Mouse (Mus musculus) midbrain, embryonic 12.5 days (tissue): ENCODE data around the gene Hira. TPM values are rescaled to one million over a fixed set of nuclear protein-coding genes. Genes with fewer than 3 reads are reported as not detected.
"Not testable (repeated sequence)": the region's sequence is repeated elsewhere in the genome, so short reads cannot be mapped to it uniquely, and the experiment has no call there.

Experiments used
- ATAC-seq: fragments of 200-750 bp; cut with Nextera tagmentation; 2 replicates; pipeline ENCODE4 v1.8.0; 2017; ENCODE audit warnings: low read depth, moderate TSS enrichment, moderate library complexity; ENCODE audit not compliant: low FRiP score
- H3K27ac ChIP-seq: fragments of 300-500 bp; sonication (generic); replicated peaks from 2 replicates; pipeline ENCODE4 v1.5.1; 2016; ENCODE audit warnings: mild to moderate bottlenecking
- H3K27me3 ChIP-seq: fragments of 300-500 bp; sonication (generic); 2 replicates; pipeline ENCODE4 v1.6.1; 2016; ENCODE audit warnings: mild to moderate bottlenecking
- H3K36me3 ChIP-seq: fragments of 300-500 bp; sonication (generic); 2 replicates; pipeline ENCODE4 v1.6.1; 2016
- H3K4me1 ChIP-seq: fragments of 300-500 bp; sonication (generic); 2 replicates; pipeline ENCODE4 v1.6.1; 2016
- H3K4me2 ChIP-seq: fragments of 300-500 bp; sonication (generic); replicated peaks from 2 replicates; pipeline ENCODE4 v1.6.1; 2016; ENCODE audit warnings: mild to moderate bottlenecking, moderate library complexity
- H3K4me3 ChIP-seq: fragments of 300-500 bp; sonication (generic); 2 replicates; pipeline ENCODE4 v1.5.1; 2016; ENCODE audit warnings: mild to moderate bottlenecking
- H3K9ac ChIP-seq: fragments of 300-500 bp; sonication (generic); replicated peaks from 2 replicates; pipeline ENCODE4 v1.6.1; 2016; ENCODE audit warnings: mild to moderate bottlenecking, moderate library complexity
- H3K9me3 ChIP-seq: fragments of 300-500 bp; sonication (generic); 2 replicates; pipeline ENCODE4 v1.6.1; 2016; ENCODE audit warnings: mild to moderate bottlenecking
- WGBS: fragments of 180-500 bp; shearing (Covaris S2); methylation state at CpG from one replicate; pipeline ENCODE4 v1.1.7; 2016; 5-methylcytosine and 5-hydroxymethylcytosine counted together
- polyA plus RNA-seq: library from polyadenylated mRNA; unstranded; fragments of >200 nt; fragmentation: Nextera tagmentation; extraction: Ambion mirVana; gene quantifications from 2 replicates; pipeline ENCODE4 v1.2.1, GENCODE M21; 2016

Hira gene
- polyA plus RNA-seq, 1 experiment from 2014 or later: 27.6 TPM

DNA sequence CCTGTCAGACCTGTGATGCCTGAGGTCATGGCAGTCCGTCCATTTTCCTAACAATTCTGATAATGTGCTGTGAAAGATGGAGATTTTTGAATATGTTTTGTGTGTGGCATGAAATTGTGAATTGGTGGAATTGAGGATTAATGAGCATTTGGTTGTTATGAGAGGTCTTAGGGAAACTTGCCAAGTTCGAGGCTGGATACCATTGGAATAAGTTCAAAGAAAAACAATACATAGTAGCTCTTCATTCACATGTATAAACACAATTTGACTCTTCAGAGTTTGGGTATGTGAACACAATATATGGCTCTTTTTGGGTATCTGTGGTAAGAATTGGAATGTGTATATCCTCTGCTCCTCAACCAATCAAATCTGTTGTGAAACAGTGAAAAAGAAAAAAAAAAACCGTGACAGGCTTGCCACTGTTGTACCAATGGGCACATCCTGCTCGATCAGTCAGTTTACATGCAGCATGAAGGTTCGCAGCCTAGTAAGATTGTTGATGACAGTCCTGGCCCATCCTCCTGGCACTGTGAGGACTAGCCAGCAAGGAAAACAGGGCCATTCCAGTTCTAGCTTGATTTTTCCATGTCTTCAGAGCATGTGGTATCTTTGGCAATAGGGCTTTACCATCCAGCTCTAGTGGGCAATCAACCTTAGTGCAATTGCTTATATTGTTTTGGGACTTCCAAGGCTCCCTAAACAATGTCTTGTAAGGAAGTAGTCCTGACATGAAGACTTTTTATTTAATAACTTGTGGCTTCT is 61.7 kb downstream of the Hira start:
- Histone ChIP-seq H3K9me3 (no peaks in the 10 kb centered on the region), H3K4me2 (no peak overlapping the region), H3K9ac (no peak overlapping the region), H3K36me3 (peaks cover 53% of the 10 kb centered on the region), H3K27ac (no peak overlapping the region), H3K27me3 (no peaks in the 10 kb centered on the region), H3K4me1 (no peaks in the 10 kb centered on the region), H3K4me3 (no peak overlapping the region)
- ATAC-seq: no peak
- 87% methylated on average over 5 of the region's 5 CpGs for WGBS

DNA sequence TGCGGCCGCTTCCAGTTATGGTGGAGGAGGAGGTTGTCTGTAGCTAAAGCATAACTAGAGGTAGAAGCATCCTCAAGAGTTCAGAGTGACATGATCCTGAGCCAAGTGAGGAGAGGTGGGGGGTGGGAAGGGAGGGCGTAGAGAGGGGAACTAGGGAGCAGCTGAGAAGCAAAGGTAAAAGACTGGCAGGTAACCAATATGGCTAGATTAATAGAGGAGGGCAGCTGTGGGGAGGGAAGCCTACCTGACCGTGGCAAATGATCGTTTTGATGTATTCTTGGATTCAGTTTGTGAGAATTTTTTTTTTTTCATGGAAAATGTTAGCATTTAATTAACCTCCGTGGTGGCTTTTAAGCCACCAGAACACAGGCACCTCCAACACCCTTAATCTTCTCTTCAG is 67.1 kb downstream of the Hira start:
- H3K36me3 ChIP-seq: peaks cover 52% of the 10 kb centered on the region

DNA sequence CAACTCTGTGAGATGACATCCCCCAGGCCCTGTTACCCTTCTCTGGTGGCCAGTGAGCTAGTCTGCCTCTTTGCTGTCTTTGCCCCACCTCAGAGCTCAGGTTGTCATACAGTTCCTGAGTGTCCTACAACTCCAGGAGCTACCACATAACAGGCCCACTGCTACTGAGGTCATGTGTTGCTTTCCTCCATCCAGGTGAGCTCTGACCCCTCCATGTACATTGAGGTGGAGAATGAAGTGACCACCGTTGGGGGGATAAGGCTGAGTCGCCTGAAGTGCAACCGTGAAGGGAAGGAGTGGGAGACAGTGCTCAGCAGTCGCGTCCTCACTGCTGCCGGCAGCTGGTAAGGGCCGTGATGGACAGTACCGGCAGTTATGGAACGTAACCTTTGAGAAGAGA is 72.1 kb downstream of the Hira start:
- H3K9ac ChIP-seq: no peak overlapping the region
- H3K4me3 ChIP-seq: no peak overlapping the region
- no peak overlapping the region for H3K4me2 ChIP-seq
- ATAC-seq: no peak
- no peak overlapping the region for H3K27ac ChIP-seq
- H3K36me3 ChIP-seq: peaks cover 81% of the 10 kb centered on the region
- 97% methylated on average over 9 of the region's 9 CpGs for WGBS
- no peaks in the 10 kb centered on the region for H3K9me3 ChIP-seq
- H3K4me1 ChIP-seq: no peaks in the 10 kb centered on the region
- H3K27me3 ChIP-seq: no peaks in the 10 kb centered on the region

More for the DNA sequence above, 67.1 kb downstream of the Hira start:
- WGBS: 96% methylated on average over 6 of the region's 6 CpGs
- H3K4me3 ChIP-seq: no peak overlapping the region
- no peak overlapping the region for H3K4me2 ChIP-seq
- no peak for ATAC-seq
- H3K9me3 ChIP-seq: no peaks in the 10 kb centered on the region
- H3K9ac ChIP-seq: no peak overlapping the region
- H3K27me3 ChIP-seq: no peaks in the 10 kb centered on the region
- H3K4me1 ChIP-seq: no peaks in the 10 kb centered on the region
- no peak overlapping the region for H3K27ac ChIP-seq

DNA sequence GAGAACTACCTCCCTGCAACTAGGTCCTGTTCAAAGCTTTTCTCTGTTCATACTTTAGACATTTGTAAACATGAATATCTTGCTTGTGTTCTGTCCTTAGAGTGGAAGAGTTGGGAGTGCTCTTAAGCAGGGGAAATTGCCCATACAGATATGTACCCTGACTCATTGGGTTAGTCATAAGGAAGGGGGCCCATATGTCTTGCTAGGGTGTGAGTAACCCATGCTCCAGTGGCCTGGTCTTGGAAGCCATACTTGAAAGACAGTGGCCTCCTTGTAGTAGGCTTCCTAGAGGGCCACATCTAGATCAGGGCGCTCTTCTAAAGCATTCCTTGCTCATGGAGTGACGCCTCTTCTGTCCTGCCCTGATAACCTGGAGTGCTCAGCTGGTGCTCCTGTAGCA is 73.5 kb downstream of the Hira start:
- H3K27ac ChIP-seq: no peak overlapping the region
- WGBS: 96% methylated on average over 2 of the region's 2 CpGs
- no peak overlapping the region for H3K4me3 ChIP-seq
- no peak overlapping the region for H3K9ac ChIP-seq
- no peaks in the 10 kb centered on the region for H3K9me3 ChIP-seq
- no peaks in the 10 kb centered on the region for H3K4me1 ChIP-seq
- H3K27me3 ChIP-seq: no peaks in the 10 kb centered on the region
- no peak overlapping the region for H3K4me2 ChIP-seq
- ATAC-seq: no peak
- peaks cover 90% of the 10 kb centered on the region for H3K36me3 ChIP-seq

DNA sequence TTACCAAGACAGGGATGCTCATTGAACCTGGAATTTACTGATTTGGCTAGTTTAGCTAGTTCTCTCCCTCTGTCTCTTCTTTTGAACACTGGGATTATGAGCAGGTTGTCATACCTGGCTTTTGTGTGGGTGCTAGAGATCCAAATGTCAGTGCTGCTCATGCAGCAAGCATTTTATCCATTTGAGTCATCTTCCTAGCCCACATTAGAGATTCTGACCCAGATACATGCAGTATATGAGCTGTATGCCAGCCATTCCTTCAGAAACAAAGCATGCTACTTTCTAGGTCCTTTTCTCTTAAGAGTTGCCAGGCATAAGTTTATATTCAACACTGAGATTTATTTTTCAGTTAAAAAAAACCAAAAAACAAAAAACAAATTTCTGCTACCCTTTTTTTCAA is 76.0 kb downstream of the Hira start:
- Histone ChIP-seq H3K9ac (no peak overlapping the region), H3K27ac (no peak overlapping the region), H3K27me3 (no peaks in the 10 kb centered on the region), H3K36me3 (peaks cover 91% of the 10 kb centered on the region), H3K4me3 (no peak overlapping the region), H3K9me3 (no peaks in the 10 kb centered on the region), H3K4me2 (no peak overlapping the region), H3K4me1 (no peaks in the 10 kb centered on the region)
- no peak for ATAC-seq

DNA sequence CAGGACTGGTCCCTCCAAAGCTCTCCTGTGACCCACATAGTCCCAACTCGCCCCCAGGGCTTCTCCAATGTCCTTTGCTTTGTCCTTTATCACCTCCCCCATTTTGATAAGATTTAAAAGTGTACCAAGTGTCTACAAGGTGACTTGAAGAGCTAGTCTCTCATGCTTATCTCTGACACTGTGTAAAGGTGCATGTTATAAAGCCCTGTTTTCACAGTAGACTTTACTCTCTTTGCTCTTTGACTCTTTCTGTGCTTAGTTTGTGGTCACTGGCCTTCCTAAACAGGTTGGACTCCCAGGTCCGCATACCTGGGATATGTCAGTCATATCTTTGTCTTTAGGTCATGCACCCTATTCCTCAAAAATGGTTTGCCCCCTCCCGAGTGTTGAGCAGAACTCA is 78.2 kb downstream of the Hira start:
- H3K9ac ChIP-seq: no peak overlapping the region
- WGBS: 93% methylated on average over 3 of the region's 3 CpGs

DNA sequence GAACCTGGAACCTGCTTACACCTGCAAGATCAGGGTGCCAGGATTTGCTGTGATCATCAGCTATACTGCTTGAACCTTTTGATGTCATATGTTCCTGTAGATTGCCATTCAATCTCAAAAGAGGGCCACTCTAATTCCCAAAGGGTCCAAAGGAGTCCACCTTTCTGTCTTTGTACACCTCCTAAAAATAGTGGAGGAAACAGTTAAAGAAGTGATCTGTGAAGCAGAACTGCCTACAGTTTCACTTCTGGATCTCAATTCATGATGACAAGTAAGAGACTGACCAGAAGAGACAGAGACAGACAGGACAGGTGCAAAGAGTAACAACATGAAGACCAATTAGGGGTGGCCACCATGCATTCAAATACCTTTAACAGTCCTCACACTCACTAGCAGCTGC is 86.6 kb downstream of the Hira start:
- no peak overlapping the region for H3K4me3 ChIP-seq
- H3K4me2 ChIP-seq: no peak overlapping the region
- H3K27ac ChIP-seq: no peak overlapping the region
- no peaks in the 10 kb centered on the region for H3K27me3 ChIP-seq
- peaks cover 27% of the 10 kb centered on the region for H3K9me3 ChIP-seq
- ATAC-seq: no peak
- no peak overlapping the region for H3K9ac ChIP-seq
- peaks cover 69% of the 10 kb centered on the region for H3K36me3 ChIP-seq
- no peaks in the 10 kb centered on the region for H3K4me1 ChIP-seq

More for the DNA sequence above, 78.2 kb downstream of the Hira start:
- Histone ChIP-seq H3K9me3 (peaks cover 3% of the 10 kb centered on the region), H3K36me3 (peaks cover 74% of the 10 kb centered on the region), H3K4me2 (no peak overlapping the region), H3K4me1 (no peaks in the 10 kb centered on the region), H3K27ac (no peak overlapping the region), H3K27me3 (no peaks in the 10 kb centered on the region), H3K4me3 (no peak overlapping the region)
- no peak for ATAC-seq

DNA sequence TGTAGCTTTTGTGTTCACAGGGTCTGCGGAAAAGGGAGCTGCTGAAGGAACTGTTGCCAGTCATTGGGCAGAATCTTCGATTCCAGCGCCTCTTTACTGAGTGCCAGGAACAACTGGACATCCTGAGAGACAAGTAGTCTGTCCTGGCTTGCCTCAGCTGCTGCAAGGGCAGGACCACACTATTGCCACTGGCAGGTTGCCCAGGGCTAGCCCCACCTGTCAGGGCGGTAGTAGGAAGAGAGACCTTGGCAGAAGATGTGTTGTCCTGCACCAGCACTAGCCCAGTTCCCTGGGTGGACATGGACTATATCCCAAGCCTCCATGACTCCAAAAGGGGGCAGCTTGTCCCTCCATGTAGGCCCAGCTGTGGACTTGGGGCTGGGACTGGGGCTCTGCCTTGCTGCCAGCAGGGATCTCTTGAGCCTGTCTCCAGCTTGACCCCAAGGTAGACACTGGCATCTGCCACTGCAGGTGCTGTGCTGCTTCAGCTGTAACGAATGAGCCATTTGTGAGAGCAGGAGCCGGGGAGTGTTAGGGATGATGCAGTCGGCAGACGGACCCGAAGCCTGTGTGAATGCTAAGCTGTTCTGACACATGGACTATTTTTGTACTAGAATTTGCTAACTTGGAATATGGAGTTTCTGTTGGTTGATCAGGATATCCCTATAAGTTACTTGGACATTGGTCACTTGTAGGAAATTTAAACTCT is 92.7 kb downstream of the Hira start:
- no peak for ATAC-seq
- H3K9ac ChIP-seq: no peak overlapping the region
- 95% methylated on average over 9 of the region's 9 CpGs for WGBS
- peaks cover 7% of the 10 kb centered on the region; the same call in 1 of the 2 replicates for H3K9me3 ChIP-seq
- no peak overlapping the region for H3K4me2 ChIP-seq
- H3K4me3 ChIP-seq: no peak overlapping the region
- no peaks in the 10 kb centered on the region for H3K4me1 ChIP-seq
- H3K27me3 ChIP-seq: no peaks in the 10 kb centered on the region
- H3K27ac ChIP-seq: no peak overlapping the region
- peaks cover 52% of the 10 kb centered on the region for H3K36me3 ChIP-seq

DNA sequence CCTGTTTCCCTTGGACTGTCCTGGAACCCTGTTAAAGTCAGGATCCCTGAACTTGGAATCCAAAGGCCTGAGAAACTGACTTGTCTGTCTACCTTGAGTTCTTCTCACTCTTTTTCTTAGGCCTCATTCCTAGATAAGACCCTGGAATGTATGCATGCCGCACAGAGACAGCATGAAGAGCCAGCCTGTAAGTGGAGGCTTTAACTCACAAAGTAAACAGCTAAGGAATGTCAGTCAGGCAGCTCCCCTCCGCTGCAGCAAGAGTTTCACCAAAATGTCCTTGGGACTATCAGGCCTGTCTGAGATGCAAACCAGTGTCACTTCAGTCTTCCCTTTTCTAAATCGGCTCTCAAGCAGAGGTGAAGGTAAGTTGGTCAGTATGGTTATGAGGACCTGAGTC is 94.0 kb downstream of the Hira start:
- Histone ChIP-seq H3K9ac (no peak overlapping the region), H3K27me3 (no peaks in the 10 kb centered on the region), H3K4me2 (no peak overlapping the region), H3K4me1 (no peaks in the 10 kb centered on the region), H3K9me3 (0 out of 2 replicates have a peak, but pooled peaks cover 3% of the 10 kb centered on the region), H3K36me3 (peaks cover 42% of the 10 kb centered on the region), H3K27ac (no peak overlapping the region), H3K4me3 (no peak overlapping the region)
- WGBS: 86% methylated on average over 3 of the region's 3 CpGs
- ATAC-seq: no peak

DNA sequence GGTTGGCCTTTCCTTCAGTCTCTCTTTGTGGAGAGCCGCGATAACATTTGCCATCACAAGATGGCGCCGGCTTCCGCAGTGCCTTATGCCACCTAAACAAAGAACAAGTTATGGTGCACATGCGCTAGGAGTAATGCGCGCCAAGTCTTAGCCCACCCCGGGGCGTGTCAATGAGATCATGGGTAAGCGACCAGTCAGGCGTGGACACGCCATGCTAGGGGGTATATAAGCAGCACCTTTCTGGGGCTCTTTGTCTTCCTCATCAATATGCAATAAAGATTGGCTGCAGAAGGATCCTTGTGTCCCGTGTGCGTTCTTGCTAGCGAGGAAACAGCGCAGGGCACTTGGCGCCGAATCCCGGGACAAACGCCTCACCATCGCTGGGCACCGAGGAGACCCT is 98.8 kb downstream of the Hira start:
- not testable (repeated sequence) for ATAC-seq, H3K9me3 ChIP-seq, H3K4me3 ChIP-seq, H3K27ac ChIP-seq, H3K4me1 ChIP-seq, H3K9ac ChIP-seq, H3K4me2 ChIP-seq, H3K27me3 ChIP-seq
- WGBS: 85% methylated on average over 23 of the region's 23 CpGs
- peaks cover 18% of the 10 kb centered on the region for H3K36me3 ChIP-seq

DNA sequence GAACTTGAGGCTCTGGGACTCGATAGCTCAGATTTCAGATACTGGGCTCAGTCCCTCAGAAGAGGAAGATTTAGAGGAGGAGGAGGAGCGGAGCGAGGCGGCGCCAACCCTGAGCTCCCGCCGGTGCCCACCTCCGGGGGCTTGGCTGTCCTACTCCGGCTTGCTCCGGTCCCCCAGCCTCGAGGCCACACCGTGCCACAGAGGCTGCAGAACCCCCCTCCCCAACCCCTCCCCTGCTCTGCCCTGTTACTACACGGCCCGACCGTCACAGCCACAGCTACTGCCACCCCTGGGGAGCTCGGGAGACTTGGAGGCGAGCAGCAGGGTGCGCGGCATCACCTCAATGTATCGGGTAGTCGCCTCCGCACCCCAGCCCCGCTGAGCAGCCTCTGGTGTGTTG is 99.5 kb downstream of the Hira start:
- no peak for ATAC-seq
- H3K4me3 ChIP-seq: peak overlapping the region; percentile 4; the same call in 1 of the 2 replicates
- 66% methylated on average over 22 of the region's 23 CpGs for WGBS

DNA sequence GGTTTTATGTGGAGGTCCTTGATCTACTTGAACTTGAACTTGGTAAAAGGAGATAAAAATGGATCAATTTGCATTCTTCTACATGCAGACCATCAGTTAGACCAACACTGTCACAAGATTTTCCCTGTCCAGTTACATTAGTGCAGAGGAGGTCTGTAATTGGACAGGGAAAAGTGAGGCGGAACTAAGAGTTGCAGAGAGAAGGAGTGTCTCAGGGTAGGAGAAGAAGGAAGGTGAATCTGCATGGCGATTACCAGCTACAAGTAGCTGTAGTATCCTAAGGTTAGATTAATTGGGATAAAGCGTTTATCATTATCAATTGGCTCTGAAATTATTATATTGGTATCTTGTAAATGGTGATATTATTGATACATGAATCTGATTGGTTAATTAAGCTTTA is 109.5 kb downstream of the Hira start:
- no peaks in the 10 kb centered on the region for H3K4me1 ChIP-seq
- H3K27me3 ChIP-seq: no peaks in the 10 kb centered on the region
- no peaks in the 10 kb centered on the region for H3K9me3 ChIP-seq
- no peak overlapping the region for H3K4me2 ChIP-seq
- no peak for ATAC-seq
- H3K36me3 ChIP-seq: no peaks in the 10 kb centered on the region
- WGBS: 91% methylated on average over 3 of the region's 3 CpGs
- no peak overlapping the region for H3K27ac ChIP-seq
- no peak overlapping the region for H3K4me3 ChIP-seq
- no peak overlapping the region for H3K9ac ChIP-seq

More for the DNA sequence above, 99.5 kb downstream of the Hira start:
- H3K9ac ChIP-seq: no peak overlapping the region
- peaks cover 11% of the 10 kb centered on the region for H3K36me3 ChIP-seq
- no peaks in the 10 kb centered on the region for H3K4me1 ChIP-seq
- no peak overlapping the region for H3K27ac ChIP-seq
- H3K4me2 ChIP-seq: no peak overlapping the region
- H3K9me3 ChIP-seq: peaks cover 9% of the 10 kb centered on the region
- no peaks in the 10 kb centered on the region for H3K27me3 ChIP-seq
